Mouse (Mus musculus): ENCODE results near the gene Tgif2lx2. TPM values are rescaled to one million over a fixed set of nuclear protein-coding genes. Genes with fewer than 3 reads are reported as not detected.
"Not testable (repeated sequence)": the region's sequence is repeated elsewhere in the genome, so short reads cannot be mapped to it uniquely, and the experiment has no call there.

Gene Tgif2lx2
- polyA plus RNA-seq (2014; fragmentation: Nextera tagmentation; extraction: Ambion mirVana) = not detected in 2 replicates

GRCm38 (mm10) chrX:118426927-118427326 lies at the start of gene Tgif2lx2:
TSS of gene Tgif2lx2 (plus strand) at chrX:118427227.
- not testable (repeated sequence) for H3K4me3 ChIP-seq (ENCODE audit: low read depth, low read length); DNase-seq (ENCODE audit: low spot score); H3K27ac ChIP-seq (ENCODE audit: low read depth, low read length); H3K4me1 ChIP-seq (ENCODE audit: control insufficient read depth, insufficient read depth, low read length); H3K9ac ChIP-seq (ENCODE audit: low read length); ATAC-seq; H3K36me3 ChIP-seq (ENCODE audit: control insufficient read depth, insufficient read depth, low read length); H3K27me3 ChIP-seq (replicated peaks; ENCODE audit: control insufficient read depth, insufficient read depth, low read length); H3K9me3 ChIP-seq (replicated peaks; ENCODE audit: control insufficient read depth, low read length); H3K4me2 ChIP-seq (ENCODE audit: low read length)
- WGBS = no CpG with 5 or more reads among the region's 5 CpGs

Other genes starting within 250 kb of the Tgif2lx2 start
- not detected in 2 replicates for gene Tgif2lx1, start 53.5 kb downstream of the Tgif2lx2 start, polyA plus RNA-seq (2014; fragmentation: Nextera tagmentation; extraction: Ambion mirVana)

Measured in forebrain, embryonic 14.5 days (tissue).